Mouse (Mus musculus) NIH3T3 (cell line): ENCODE measurements around the gene Rhcg.

ENCODE experiments used
- DNase-seq: peaks from one replicate; pipeline ENCODE4 v3.0.0-alpha.2; 2012; ENCODE audit warnings: low read depth

Rhcg gene

DNA sequence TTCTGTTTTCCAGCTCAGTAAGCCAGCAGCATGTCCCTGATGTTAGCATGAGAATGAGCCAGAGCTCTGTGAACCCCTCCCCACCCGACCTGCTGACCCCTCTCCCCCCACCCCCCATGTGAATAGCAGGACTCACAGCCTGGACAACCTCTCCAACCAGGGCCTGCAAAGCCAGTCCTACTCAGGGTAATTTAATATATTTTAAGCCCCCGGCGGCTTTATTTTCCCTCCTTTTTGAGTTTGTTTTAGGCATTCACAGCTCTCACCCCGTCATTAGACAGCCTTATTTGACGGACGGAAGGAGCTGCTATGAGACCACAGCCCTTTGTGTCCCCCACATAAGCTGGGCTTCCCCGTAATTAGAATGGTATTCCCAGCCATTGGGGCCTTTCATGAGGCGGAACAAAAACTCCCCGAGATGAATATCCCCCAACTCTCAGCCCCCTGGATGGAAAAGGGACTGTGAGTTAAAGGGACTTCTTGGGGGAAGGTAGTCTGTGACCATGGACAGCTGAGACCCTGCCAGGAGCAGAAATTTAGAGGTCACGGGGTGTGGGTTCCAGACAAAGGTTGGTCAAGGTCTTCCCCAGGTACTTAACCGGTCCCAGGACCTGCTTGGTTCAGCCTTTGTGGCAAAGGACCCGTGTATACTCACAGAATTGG is 68.4 kb downstream of the Rhcg start:
- DNase-seq = no peak

DNA sequence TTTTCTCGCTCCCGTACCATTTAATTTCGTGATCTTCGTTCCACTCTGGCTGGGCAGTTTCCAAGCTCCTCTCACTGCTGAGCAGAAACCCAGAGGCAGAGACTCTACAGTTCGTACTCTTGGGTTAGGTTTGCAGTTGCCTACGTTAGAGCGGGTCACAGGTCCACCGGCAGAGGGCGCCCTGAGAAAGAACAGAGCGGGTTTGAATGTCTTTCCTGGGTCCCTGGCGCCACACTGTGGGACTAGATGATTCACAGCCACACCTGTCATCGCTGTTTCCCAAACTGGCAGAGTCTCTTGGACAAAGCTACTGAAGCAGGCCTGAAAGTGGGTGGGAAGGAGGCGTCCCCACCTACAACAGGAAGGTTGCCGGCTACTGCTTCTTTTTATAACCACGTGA is 70.4 kb downstream of the Rhcg start:
- peak; percentile 78 for DNase-seq

DNA sequence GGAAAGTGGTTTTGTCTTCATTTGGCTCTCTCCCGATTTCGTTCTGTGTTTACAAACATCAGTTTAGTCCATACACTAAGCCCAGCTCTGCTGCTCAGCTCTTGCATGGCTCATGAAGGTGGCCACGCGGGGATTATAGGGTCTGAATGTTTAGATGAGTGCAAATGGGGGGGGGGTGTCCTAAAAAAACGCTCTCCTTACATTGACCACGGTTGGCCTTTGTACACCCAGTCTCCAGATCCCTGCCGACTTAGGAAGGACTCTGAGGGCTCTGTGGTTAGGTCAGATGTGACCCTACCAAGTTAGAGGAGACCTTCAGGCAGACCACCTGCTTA is 72.4 kb downstream of the Rhcg start:
- DNase-seq = no peak

DNA sequence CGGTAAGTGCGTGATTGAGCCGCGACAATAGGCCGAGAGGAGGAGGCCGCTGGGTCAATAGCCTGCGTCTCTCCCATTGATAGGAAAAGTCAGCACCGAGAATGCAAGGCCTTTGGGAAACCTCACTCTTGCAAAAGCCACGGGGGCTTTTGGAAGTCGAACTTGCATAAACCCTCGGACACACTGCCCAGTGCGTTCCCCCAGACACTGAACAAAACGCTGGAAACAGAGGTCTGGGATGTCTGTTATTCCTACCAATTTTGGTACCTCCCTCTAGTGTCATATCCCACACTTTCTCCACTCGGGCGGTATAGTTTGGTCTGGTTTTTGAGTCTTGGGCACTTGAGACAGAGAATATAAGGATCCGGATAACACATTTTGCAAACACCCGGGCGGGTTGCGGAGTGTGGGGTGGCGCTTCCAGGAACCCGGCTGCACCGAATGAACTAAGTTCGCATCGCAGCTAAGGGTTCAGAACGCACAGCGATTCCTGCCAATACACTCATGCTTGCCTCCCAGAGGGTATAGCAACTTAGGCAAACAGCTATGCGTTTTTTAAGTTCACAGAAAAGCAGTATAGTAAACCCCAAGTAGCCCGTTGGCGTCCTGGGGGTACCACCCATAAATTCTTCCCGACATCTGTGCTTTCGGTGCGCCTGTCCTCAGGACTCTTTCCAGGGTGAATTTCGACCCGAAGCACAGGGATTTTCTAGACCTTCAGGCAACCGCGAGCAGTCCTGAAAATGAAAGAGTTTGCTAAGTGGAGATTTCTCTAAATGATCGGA is 73.0 kb downstream of the Rhcg start:
- DNase-seq = no peak
